Mouse (Mus musculus) ZHBTc4 (cell line): Measurements from ENCODE around the gene Pan3.

Experiments
- DNase-seq: peaks from one replicate; pipeline ENCODE4 v3.0.0-alpha.2; 2011; ENCODE audit warnings: low read depth, low spot score

Pan3 gene

GRCm38 (mm10) chr5:147430936-147431839 lies 1.2 kb downstream of the Pan3 start:
- DNase-seq = peak; percentile 64

DNA sequence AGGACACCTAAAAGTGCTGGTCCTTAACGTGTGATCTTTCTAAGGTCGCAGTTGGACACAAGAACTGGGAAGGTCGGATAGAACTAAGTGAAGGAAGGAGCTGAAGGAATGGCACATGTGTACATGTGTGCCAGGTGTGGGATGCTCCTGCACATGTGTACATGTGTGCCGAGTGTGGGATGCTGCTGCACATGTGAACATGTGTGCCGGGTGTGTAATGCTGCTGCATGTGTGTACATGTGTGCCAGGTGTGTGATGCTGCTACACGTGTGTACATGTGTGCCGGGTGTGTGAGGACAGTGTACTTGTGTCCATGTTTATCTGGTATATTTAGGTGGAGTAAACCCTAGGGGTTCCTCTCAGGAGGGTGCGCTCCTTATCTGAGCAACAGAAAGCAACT lies 3.0 kb downstream of the Pan3 start:
- DNase-seq = no peak

- DNase-seq = no peak
These were observed 5.3 kb downstream of the Pan3 start for GRCm38 (mm10) chr5:147435224-147435623.

DNA sequence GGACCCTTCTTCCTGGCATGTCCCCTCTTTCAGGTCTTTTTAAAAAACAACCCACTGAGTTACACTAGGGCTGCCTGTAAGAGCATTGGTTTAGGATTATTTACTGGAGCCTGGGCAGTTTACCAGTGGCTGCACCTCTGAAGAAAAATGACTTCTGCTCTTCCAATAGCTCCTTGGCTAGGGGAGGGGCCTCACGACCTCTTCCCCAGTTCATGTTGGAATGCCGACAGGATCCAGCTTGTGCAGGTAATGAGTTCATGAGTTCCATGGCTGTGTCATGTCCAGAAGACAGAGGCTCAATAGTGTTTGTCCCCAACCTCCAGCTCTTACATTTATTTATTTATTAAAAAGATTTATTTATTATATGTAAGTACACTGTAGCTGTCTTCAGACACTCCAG lies 5.8 kb downstream of the Pan3 start:
- no peak for DNase-seq

GRCm38 (mm10) chr5:147436491-147436890 lies 6.5 kb downstream of the Pan3 start:
- DNase-seq = no peak

GRCm38 (mm10) chr5:147440996-147441507 lies 11.1 kb downstream of the Pan3 start:
- DNase-seq = no peak

GRCm38 (mm10) chr5:147441979-147442378 lies 12.0 kb downstream of the Pan3 start:
- no peak for DNase-seq

- DNase-seq = no peak
These were observed 12.8 kb downstream of the Pan3 start for GRCm38 (mm10) chr5:147442741-147443140.

- DNase-seq = no peak
These were observed 14.3 kb downstream of the Pan3 start for GRCm38 (mm10) chr5:147444298-147444697.

GRCm38 (mm10) chr5:147444757-147445156 lies 14.8 kb downstream of the Pan3 start:
- no peak for DNase-seq

DNA sequence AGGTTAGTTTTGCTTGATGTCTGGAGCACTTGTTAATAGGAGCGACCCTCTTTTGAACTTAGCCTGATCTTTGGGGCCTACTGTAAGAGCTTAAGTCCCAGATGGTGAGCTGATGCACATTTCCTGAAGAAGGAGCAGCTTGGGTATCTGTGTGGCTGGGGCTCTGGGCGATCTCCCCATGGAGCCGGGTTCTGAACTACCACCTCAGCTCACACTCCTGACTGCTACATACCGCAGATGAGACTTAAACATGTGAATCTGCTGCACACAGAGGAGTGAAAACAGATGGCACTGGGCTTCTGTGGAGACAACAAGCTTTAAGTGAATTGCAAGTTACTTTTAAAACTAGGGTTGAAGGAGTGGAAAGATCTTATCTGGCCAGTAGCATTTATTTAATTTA lies 15.3 kb downstream of the Pan3 start:
- no peak for DNase-seq

DNA sequence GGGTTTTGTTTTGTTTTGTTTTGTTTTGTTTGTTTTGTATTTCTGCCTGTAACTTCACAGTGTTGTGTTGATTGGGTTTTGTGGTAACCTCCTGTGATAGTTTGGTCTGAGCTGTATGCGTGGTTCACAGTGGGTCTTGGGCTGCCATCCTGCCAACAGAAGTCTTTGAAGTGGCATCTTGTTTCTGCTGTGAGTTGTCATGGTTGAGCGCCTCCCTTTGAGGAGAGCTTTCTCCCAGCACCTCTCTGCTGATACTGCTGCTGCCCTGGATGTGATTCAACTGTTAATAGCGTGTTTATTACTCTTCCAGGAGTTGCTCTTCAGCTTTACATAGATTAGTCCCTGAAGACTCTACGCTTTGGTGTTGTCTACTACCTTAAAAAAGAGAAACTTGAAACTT lies 18.6 kb downstream of the Pan3 start:
- no peak for DNase-seq

DNA sequence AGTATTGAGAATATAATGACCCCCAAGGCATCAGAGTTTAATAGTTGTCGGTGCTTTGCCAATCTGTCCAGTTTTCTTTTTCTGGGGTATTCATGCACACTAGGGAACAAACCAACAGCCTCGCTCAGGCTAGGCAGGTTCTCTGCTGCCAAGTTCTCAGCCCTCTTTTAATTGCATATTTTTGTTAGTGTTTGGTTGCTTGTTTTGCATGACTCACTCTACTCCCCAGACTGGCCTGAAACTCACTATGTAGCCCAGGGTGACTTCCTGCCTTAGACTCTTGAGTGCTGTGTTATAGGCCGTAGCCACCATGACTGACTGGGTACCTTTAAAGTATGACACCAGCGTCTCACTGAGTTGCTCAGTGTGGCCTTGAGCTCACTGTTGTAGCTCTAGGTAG lies 19.0 kb downstream of the Pan3 start:
- no peak for DNase-seq

- DNase-seq = no peak
These were observed 26.5 kb downstream of the Pan3 start for GRCm38 (mm10) chr5:147456491-147456890.

DNA sequence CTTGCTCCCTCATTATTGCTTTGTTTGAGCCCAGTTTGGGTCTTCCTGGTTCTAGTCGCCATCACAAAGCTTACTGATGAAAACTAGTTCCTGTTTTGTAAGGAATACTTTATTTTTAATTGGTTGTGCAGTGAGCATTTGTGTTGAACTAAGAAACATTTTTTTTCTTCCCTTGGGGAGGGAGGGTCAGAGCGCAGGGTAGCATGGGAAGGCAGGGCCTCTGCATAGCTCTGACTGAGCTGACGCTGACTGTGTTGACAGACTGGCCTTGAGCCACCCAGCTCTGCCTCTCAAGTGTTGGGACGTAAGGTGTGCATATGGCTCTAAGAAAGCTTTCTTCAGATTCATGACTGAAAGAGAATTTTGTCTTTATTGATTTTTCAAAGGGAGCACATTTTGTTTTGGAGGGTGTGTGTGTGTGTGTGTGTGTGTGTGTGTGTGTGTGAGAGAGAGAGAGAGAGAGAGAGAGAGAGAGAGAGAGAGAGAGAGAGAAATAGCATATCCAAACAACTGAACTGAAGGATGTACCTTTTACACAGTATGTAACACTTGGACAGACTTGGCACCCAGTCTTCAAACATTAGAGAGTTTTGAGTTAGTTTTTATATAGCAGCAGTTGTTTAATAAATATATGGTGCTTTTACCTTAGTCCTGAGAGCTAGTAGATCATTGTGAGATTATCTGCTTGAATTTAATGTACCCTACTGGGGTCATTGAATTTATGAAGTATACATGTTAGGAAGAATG lies 30.0 kb downstream of the Pan3 start:
- DNase-seq = no peak

DNA sequence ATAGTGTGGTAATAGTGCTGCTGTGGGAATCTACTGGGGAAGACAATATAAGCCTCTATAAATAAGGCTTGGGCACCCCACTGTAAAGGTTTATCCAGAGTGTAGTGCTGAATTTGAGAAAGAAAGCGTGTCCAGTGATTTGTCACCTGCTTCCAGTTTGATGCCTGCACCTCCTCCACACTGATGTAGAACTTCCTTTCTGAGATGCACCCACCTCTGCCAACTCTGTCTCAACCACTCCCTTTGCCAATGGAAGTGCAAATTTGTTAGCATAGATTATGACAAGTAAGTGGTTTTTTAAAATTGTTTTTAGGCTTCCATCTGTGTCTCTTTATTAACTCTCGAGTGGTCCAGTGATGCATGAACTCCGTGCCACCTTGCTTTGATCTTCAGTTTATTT lies 33.3 kb downstream of the Pan3 start:
- no peak for DNase-seq

GRCm38 (mm10) chr5:147466361-147466760 lies 36.4 kb downstream of the Pan3 start:
- DNase-seq = no peak

DNA sequence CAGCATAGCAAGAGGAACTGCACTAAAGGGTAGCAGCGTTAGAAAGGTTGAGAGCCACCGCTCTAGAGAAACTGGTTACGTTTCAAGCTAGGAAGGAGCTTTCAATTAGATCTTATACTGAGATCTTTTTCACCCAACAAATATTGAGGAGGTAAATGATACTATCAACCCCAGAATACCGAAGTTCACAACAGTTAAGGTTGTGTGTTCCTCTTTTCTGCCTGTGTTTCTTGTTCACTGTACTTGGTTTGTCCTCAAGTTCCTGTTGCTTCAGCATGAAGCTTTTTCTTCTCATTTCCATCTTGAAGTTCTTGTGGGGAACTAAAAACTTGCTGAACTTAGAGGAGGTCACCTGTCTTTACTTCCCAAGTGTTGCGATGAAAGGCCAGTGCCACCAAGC lies 41.2 kb downstream of the Pan3 start:
- DNase-seq = no peak

GRCm38 (mm10) chr5:147473071-147473470 lies 43.1 kb downstream of the Pan3 start:
- no peak for DNase-seq

DNA sequence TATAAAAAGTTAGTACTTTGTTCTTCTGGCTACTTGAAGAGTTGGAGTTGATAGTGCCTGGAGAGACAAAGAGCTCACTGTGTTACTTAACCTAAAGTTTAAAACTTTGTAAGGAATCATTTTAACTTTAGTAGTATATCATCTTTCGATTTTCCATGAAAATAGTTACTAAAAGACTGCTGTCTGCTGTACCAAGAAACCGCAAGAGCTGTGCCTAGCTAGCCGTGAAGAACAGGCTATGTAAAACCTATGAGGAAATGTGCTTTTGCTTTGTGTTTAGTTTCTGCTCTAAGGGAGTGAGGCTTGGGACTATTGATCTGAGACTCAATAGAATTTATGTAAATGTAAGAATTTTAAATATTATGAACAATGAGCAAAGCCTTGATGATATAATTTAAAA lies 43.9 kb downstream of the Pan3 start:
- DNase-seq = no peak

DNA sequence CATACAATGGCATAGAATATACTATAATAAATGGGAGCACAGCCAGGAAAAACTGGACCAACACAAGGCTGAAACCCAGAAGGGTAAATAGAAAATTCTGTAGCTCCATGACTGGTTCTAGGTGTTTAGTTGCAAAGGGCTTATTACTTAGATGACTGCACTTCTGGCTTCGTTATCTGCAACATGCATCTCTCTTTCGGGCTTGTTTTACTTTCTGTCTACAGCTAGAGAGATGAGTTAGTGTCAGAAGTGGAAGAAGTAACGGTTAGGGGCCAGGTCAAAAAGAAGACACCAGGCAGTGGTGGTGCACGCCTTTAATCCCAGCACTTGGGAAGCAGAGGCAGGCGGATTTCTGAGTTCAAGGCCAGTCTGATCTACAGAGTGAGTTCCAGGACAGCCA lies 46.1 kb downstream of the Pan3 start:
- no peak for DNase-seq

- DNase-seq = no peak
These were observed 47.1 kb downstream of the Pan3 start for GRCm38 (mm10) chr5:147477106-147477505.

DNA sequence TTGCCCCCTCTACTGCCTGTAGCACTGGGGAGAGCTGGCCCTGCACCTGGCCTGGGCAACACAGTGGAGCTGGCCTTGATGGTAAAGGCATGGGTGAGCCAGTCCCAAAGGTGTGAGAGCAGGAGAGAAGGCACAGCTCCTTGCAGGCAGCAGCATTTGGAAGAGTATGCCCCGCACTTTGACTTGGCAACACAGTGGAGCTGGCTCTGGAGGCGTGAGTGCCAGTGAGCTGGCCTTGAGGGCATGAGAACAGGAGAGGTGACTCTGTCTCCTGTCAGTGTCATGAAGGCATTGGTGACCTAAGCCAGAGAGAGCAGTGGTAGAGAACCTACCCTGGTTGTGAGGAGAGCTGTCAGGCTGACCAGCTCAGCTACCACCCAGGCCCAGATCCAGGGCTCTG lies 49.4 kb downstream of the Pan3 start:
- DNase-seq = no peak
